Mouse (Mus musculus) heart, adult 2 months (tissue): ENCODE data around the gene Osbpl7.

ENCODE experiments used
- CTCF ChIP-seq: fragments of 200-600 bp; IDR thresholded peaks from 2 replicates; pipeline ENCODE4 v1.8.1; 2022; ENCODE audit warnings: antibody characterized with exemption, mild to moderate bottlenecking, moderate library complexity
- EP300 ChIP-seq: fragments of 200-500 bp; IDR thresholded peaks from 2 replicates; pipeline ENCODE4 v1.6.1; 2011; ENCODE audit warnings: low read depth, low read length, control low read depth; ENCODE audit not compliant: insufficient read depth
- POLR2A ChIP-seq: fragments of 200-500 bp; IDR thresholded peaks from 2 replicates; pipeline ENCODE4 v1.6.1; 2011; ENCODE audit warnings: mild to moderate bottlenecking, low read depth, low read length, control low read depth; ENCODE audit not compliant: insufficient read depth

DNA sequence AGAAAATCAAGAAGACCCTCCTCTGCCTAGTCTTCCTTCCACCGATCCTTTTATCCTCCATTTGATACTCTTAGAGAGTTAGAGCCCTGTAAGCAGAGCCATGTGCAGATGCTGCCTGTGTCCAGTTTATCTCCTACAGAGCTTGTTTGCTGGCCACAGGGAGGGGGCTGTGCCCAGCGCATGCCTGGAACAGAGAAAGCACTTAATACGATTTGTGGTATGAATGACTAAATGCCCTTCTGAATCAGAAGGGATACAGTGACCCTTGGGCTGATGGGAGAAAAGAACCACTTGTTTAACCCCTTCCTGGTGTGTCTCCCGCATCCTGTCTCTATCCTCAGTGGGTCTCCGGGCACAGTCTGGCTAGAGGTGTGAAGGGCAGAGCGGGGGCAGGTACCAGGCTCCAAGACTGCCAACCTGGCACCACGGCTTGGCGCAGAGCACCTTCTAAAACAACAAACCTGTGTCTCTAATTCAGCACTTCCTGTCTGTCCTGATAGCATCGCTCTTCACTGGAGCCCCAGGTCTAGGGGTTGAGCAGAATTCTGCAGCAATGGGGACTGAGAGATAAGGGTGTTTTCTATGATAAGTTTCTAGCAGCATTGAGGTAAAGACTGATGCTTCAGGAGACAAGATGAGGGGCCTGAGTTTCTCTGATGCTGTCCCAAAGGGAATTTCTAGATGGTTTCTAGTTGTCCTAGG, 43.2 kb upstream of the Osbpl7 start:
- no peak for TF ChIP-seq POLR2A
- no peak for TF ChIP-seq CTCF
- TF ChIP-seq EP300 = no peak
